ENCODE assay signal across 17 mouse cellular contexts in genomic region chr17:29997726-29998125, GRCm38 (mm10). TPM values are rescaled to one million over a fixed set of nuclear protein-coding genes. Genes with fewer than 3 reads are reported as not detected.
DNase-seq lines count a peak whose midpoint lies in the region; ATAC-seq and TF ChIP-seq lines count a peak whose summit lies in the region.
"Had no signal": no experiment of that assay in that cellular context is flagged by ENCODE, and none has a peak within 500 bp of the region (broad histone marks: within the 10 kb centered on the region; RNA-seq: fewer than 3 reads in every experiment).

No protein-coding gene starts in this region.

- H3K36me3 ChIP-seq in forebrain, embryonic 14.5 days (ENCODE audit: control insufficient read depth, insufficient read depth, low read length): no peaks in the 10 kb centered on the region
- no peaks in the 10 kb centered on the region for H3K36me3 ChIP-seq in forebrain, embryonic 10.5 days (replicated peaks)
- no peaks in the 10 kb centered on the region for H3K36me3 ChIP-seq in limb, embryonic 10.5 days
- H3K36me3 ChIP-seq: embryonic facial prominence, embryonic 10.5 days; heart, embryonic 12.5 days; hindbrain, embryonic 10.5 days; intestine, embryonic 15.5 days had no signal

- WGBS in cerebellum, adult 2 months: 4% methylated on average over 7 of the region's 7 CpGs
- 73% methylated on average over 7 of the region's 7 CpGs for WGBS in forebrain, embryonic 14.5 days
- WGBS in forebrain, embryonic 10.5 days: 88% methylated on average over 7 of the region's 7 CpGs
- WGBS in limb, embryonic 10.5 days: 89% methylated on average over 7 of the region's 7 CpGs

- no peak overlapping the region for H3K4me2 ChIP-seq in forebrain, embryonic 14.5 days (ENCODE audit: low read length)
- H3K4me2 ChIP-seq: heart, embryonic 12.5 days; hindbrain, embryonic 14.5 days; intestine, embryonic 15.5 days had no signal

- H3K9me3 ChIP-seq in forebrain, embryonic 14.5 days (replicated peaks; ENCODE audit: control insufficient read depth, low read length): no peaks in the 10 kb centered on the region
- H3K9me3 ChIP-seq in forebrain, embryonic 10.5 days: no peaks in the 10 kb centered on the region
- no peaks in the 10 kb centered on the region for H3K9me3 ChIP-seq in limb, embryonic 10.5 days (replicated peaks)
- H3K9me3 ChIP-seq: embryonic facial prominence, embryonic 10.5 days; heart, embryonic 12.5 days; hindbrain, embryonic 10.5 days; intestine, embryonic 15.5 days had no signal

- ATAC-seq in forebrain, embryonic 14.5 days: no peak
- ATAC-seq: intestine, embryonic 15.5 days had no signal

- no peak for TF ChIP-seq CTCF in cerebellum, adult 2 months (IDR thresholded peaks at IDR 0.05; ENCODE audit: borderline replicate concordance, insufficient read depth, low read depth, low read length)

- H3K4me3 ChIP-seq in cerebellum, adult 2 months (replicated peaks; ENCODE audit: insufficient read depth, low read depth, low read length): peak overlapping the region; percentile 19
- no peak overlapping the region for H3K4me3 ChIP-seq in forebrain, embryonic 14.5 days (ENCODE audit: low read depth, low read length)
- no peak overlapping the region for H3K4me3 ChIP-seq in forebrain, embryonic 10.5 days
- no peak overlapping the region for H3K4me3 ChIP-seq in limb, embryonic 10.5 days
- H3K4me3 ChIP-seq: embryonic facial prominence, embryonic 10.5 days; erythroblast, embryonic 14.5 days; heart, embryonic 12.5 days; hindbrain, embryonic 10.5 days; intestine, embryonic 15.5 days had no signal

- no peak overlapping the region for H3K9ac ChIP-seq in forebrain, embryonic 14.5 days (ENCODE audit: low read length)
- H3K9ac ChIP-seq: heart, embryonic 12.5 days; hindbrain, embryonic 14.5 days; intestine, embryonic 15.5 days had no signal

- peak; percentile 50 to 70 for DNase-seq in cerebellum, adult 2 months
- no peak for DNase-seq in cerebellum, adult 9-10 months
- peak; percentile 28 for DNase-seq in forebrain, embryonic 14.5 days (ENCODE audit: low spot score)
- DNase-seq in forebrain, embryonic 10.5 days (ENCODE audit: extremely low spot score, low spot score): no peak
- peak; percentile 56 for DNase-seq in adipocyte (ENCODE audit: low spot score)
- peak; percentile 36 to 47 for DNase-seq in cerebellum, postnatal 14 days
- no peak for DNase-seq in limb, embryonic 10.5 days (ENCODE audit: low spot score)
- no peak for DNase-seq in ovary, adult 18-20 months (ENCODE audit: low spot score)
- DNase-seq: adrenal gland, postnatal 14 days; gastrocnemius, postnatal 14 days; kidney, adult 18-20 months had no signal

- no peak overlapping the region for H3K27ac ChIP-seq in cerebellum, adult 2 months (ENCODE audit: insufficient read depth, low read length)
- H3K27ac ChIP-seq in forebrain, embryonic 14.5 days (ENCODE audit: low read depth, low read length): no peak overlapping the region
- H3K27ac ChIP-seq in forebrain, embryonic 10.5 days: no peak overlapping the region
- H3K27ac ChIP-seq in limb, embryonic 10.5 days: no peak overlapping the region
- H3K27ac ChIP-seq: embryonic facial prominence, embryonic 10.5 days; hindbrain, embryonic 10.5 days; hindbrain, embryonic 14.5 days; intestine, embryonic 15.5 days had no signal

- peaks cover 7% of the 10 kb centered on the region; the same call in 1 of the 2 replicates for H3K4me1 ChIP-seq in cerebellum, adult 2 months (ENCODE audit: control insufficient read depth, insufficient read depth, low read length)
- no peaks in the 10 kb centered on the region for H3K4me1 ChIP-seq in forebrain, embryonic 14.5 days (ENCODE audit: control insufficient read depth, insufficient read depth, low read length)
- peaks cover 10% of the 10 kb centered on the region; the same call in 1 of the 2 replicates for H3K4me1 ChIP-seq in forebrain, embryonic 10.5 days
- H3K4me1 ChIP-seq in limb, embryonic 10.5 days: no peaks in the 10 kb centered on the region
- H3K4me1 ChIP-seq: heart, embryonic 12.5 days; intestine, embryonic 15.5 days had no signal

- H3K27me3 ChIP-seq in cerebellum, adult 2 months (ENCODE audit: control insufficient read depth, insufficient read depth, low read length): no peaks in the 10 kb centered on the region
- H3K27me3 ChIP-seq in forebrain, embryonic 14.5 days (replicated peaks; ENCODE audit: control insufficient read depth, insufficient read depth, low read length): no peaks in the 10 kb centered on the region
- no peaks in the 10 kb centered on the region for H3K27me3 ChIP-seq in forebrain, embryonic 10.5 days (ENCODE audit: poor library complexity, severe bottlenecking)
- H3K27me3 ChIP-seq in limb, embryonic 10.5 days (ENCODE audit: low read depth, poor library complexity, severe bottlenecking): no peaks in the 10 kb centered on the region
- H3K27me3 ChIP-seq: heart, embryonic 12.5 days; intestine, embryonic 15.5 days had no signal

- TF ChIP-seq POLR2A in cerebellum, adult 2 months (IDR thresholded peaks at IDR 0.05; ENCODE audit: borderline replicate concordance, insufficient read depth, low read length): no peak

RNA-seq across cellular contexts. Expression of gene Zfand3, which starts 6.8 kb away (rescaled TPM):
- polyA plus RNA-seq in cerebellum, adult 2 months (2012; rRNA removed): 99.1 and 107 TPM in 2 replicates
- 57.2 and 59.5 TPM in 2 replicates for polyA plus RNA-seq in forebrain, embryonic 14.5 days (2014; fragmentation: Nextera tagmentation; extraction: Ambion mirVana)
- 64.8 and 71.3 TPM in 2 replicates for polyA plus RNA-seq in forebrain, embryonic 10.5 days (2016; fragmentation: Nextera tagmentation; extraction: Ambion mirVana)
- polyA plus RNA-seq in limb, embryonic 10.5 days (2016; fragmentation: Nextera tagmentation; extraction: Ambion mirVana): 53.9 and 62.8 TPM in 2 replicates

RNA-seq across cellular contexts. Expression of gene Mdga1, which starts 27.8 kb away (rescaled TPM):
- polyA plus RNA-seq in cerebellum, adult 2 months (2012; rRNA removed): 8.0 and 11.5 TPM in 2 replicates
- polyA plus RNA-seq in forebrain, embryonic 14.5 days (2014; fragmentation: Nextera tagmentation; extraction: Ambion mirVana): 9.4 and 9.9 TPM in 2 replicates
- 2.3 and 3.0 TPM in 2 replicates for polyA plus RNA-seq in forebrain, embryonic 10.5 days (2016; fragmentation: Nextera tagmentation; extraction: Ambion mirVana)
- 1.2 and 4.0 TPM in 2 replicates for polyA plus RNA-seq in limb, embryonic 10.5 days (2016; fragmentation: Nextera tagmentation; extraction: Ambion mirVana)

Comparison
In these comparisons a context has a peak if more than half of its experiments do, and no peak if none do; other contexts are left out.
1. DNase-seq: peak in cerebellum, adult 2 months (2 of 2), forebrain, embryonic 14.5 days (single experiment), adipocyte (single experiment) and cerebellum, postnatal 14 days (2 of 2); none in cerebellum, adult 9-10 months (single experiment), forebrain, embryonic 10.5 days (single experiment), limb, embryonic 10.5 days (single experiment) and ovary, adult 18-20 months (single experiment).